Mouse (Mus musculus) embryonic stem cell, embryonic (primary cell): ENCODE measurements at regions not wholly inside any gene's neighbourhood (a gene's known extent, or its start where the extent isn't known, plus 50 kb on each side); places are given as distances from the start of the nearest gene placed in this dataset.
"Not testable (repeated sequence)": the region's sequence is repeated elsewhere in the genome, so short reads cannot be mapped to it uniquely, and the experiment has no call there.

ENCODE experiments used
- CTCF ChIA-PET, 4 experiments: fragments of 300-600 bp in 2 of 4; fragments of 350-600 bp in 2 of 4; sonication (Branson Sonifier 250); formaldehyde crosslinking; loops; one replicate each; lab custom pipeline; 2022; ENCODE audit warnings: inconsistent platforms in 2 of 4; lab: Charles Lee
- POLR2A ChIA-PET, 4 experiments: fragments of 300-600 bp in 2 of 4; fragments of 350-600 bp in 2 of 4; sonication (Branson Sonifier 250); formaldehyde crosslinking; loops; one replicate each; lab custom pipeline; 2022; ENCODE audit warnings: antibody characterized with exemption in 4 of 4, inconsistent platforms in 1 of 4; lab: Charles Lee

DNA sequence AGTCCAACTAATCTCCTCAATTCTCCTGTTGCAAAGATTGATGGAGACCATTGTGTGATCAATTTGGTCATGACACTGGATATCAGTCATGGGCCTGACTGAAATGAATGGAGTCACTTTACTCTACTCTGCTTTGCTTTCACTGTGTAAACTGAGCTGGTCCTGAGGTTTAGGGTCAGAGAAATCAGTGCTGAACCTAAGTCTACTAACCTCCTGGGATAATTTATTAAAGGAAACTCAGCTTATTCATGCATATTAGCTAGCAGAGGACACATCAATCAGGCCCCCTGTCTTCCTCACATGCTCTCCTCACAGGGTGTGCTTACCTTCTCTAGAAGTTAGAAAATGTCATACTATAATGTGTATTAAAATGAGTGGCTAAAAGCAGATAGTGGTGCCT, 539.6 kb upstream of the Stxbp6 start:
- CTCF ChIA-PET: no interaction called here
- POLR2A ChIA-PET: interaction anchor here in 2 of 4 experiments (0.8 to 2.1 kb wide), 3 partner anchors 9 kb away, joined by 3 to 10 read pairs (median 8); no protein-coding TSS in a partner anchor

DNA sequence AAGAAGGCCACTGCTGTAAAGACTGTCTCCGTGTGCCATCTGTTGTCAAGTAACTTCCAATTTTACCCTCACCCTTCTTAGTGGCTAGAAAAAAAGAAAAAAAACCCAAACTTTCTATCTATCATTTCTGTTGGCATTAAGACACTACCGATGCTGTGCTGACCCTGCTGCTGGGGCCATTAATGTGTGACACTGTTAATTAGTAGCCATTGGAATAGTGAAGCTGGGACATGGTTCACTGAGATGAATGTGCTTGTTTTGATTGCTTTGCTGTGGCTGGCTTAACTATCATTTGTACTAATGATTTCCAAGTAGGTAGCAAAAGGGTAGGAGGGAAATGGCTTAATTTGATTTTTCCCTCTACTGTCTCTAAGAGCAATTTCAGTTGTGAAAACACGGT, 524.9 kb upstream of the Stxbp6 start:
- ChIA-PET CTCF (no interaction called here), POLR2A (no interaction called here)

DNA sequence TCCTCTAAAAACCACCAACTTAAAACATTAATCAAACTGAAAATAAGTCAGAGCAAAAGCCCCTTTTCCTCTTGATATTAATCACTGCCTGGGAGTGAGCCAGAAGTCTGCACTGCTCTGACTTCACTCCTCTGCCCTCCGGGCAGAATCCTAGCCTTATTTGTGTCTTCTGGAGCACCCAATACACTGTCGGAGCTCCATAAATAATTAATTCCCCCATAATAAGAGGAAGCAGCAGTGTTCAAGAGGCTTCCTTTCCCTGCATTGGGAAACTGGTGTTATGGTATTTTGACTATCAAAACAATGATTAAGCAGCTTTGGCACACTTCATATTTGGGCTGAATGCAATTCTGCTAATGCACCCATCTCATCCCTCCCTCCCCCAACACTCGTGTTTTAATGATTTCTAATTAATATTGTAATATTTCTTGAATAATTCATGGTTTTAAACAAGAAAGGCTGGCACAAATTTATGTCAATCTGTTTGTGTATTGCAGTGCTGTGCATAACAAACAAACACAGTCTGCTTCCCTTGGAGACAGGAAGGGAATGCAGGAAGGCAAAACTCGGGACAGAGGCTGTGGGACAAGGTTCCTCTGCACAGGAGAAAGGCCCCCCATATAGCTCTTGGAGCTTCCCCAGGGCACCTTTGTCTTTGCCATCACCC, 523.5 kb upstream of the Stxbp6 start:
- CTCF ChIA-PET: no interaction called here
- POLR2A ChIA-PET: no interaction called here

DNA sequence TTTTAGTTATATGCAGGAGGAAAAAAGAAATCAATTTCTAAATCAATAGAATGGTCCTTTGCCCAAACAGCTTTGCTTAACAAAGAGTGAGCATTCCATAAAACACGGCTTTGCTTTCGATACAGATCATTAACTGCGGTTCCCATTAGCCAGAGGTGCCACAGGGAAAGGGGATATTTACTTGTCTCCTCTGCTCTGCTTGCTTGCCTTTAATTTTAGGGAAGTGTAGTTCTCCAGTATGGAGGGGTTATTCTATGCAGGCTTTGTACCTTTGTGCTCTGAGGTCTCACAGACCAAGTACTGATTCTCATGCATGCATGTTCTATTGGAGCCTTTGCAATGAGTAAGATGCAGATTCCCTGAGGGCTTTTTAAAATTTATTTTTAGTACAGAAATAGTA, 520.2 kb upstream of the Stxbp6 start:
- CTCF ChIA-PET: no interaction called here

DNA sequence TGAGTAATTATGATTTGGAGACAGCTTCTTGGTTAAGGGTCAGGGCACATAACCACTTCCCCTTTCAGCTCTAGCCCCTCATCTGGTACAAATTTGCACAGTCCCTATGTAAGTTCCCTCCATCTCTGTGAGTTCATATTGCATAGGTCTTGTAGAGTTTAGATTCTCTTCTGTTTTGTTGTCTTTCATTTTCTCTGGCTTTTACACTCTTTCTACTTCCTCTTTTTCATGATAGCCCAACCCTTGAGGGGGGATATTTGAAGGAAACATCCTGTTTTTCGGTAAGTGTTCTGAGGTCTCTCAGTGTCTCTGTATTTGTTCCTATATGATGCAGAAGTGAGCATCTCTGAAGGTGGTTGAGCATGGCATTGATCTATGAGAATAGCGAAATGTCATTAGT, 515.7 kb upstream of the Stxbp6 start:
- POLR2A ChIA-PET: no interaction called here
- CTCF ChIA-PET: no interaction called here

More for the DNA sequence above, 520.2 kb upstream of the Stxbp6 start:
- POLR2A ChIA-PET: no interaction called here

DNA sequence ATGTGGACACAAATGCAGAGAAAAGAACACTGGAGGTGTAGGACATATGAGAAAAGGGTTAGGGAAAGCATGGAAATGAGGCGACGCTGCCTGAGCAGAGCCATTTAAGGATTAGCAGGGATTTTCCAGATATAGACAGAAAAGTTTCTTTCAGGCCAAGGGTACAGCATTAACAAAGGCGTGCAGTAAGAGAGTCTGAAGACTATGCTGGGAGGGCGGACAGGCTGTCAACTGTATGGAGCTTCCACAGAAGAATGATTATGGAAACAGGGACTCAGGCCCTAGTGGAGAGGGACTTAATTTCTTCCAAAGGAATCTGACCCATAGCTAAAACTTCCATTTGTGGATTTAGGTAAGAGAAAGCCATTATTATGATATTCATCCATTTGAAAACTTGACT, 511.3 kb upstream of the Stxbp6 start:
- CTCF ChIA-PET: no interaction called here

DNA sequence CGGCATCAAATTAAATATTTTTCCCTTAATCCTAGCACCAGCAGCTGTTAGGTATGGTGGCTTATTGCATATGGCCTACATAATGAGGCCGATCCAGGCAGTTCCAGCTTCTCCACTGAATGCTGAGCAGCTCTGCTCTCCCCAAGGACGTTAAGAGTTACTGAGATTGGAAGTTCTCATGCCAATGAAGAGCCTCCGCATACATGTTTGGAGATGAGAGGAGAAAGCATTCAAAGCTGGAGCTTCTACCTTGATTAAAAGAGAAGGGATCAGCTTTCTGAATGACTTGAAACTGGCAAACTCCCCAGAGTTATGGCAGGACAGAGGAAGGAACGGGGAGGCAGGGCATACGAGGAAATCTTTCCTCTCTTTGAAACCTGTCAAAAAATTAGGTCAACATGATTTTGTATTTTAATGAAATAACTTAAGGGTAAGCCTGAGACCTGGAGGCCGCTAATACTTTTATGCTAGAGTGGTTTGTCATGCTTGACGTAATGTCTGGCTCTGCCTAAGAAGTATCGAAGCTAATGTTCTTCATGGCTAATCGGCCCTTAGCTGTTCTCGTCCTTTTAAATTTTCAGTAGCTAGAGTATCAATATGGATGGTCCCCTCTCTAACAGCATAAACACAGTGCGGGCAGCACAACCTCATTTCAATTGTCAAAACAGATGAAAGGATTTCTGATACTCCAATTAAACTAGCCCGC, 489.0 kb upstream of the Stxbp6 start:
- CTCF ChIA-PET: no interaction called here
- POLR2A ChIA-PET: no interaction called here

More for the DNA sequence above, 511.3 kb upstream of the Stxbp6 start:
- POLR2A ChIA-PET: no interaction called here

DNA sequence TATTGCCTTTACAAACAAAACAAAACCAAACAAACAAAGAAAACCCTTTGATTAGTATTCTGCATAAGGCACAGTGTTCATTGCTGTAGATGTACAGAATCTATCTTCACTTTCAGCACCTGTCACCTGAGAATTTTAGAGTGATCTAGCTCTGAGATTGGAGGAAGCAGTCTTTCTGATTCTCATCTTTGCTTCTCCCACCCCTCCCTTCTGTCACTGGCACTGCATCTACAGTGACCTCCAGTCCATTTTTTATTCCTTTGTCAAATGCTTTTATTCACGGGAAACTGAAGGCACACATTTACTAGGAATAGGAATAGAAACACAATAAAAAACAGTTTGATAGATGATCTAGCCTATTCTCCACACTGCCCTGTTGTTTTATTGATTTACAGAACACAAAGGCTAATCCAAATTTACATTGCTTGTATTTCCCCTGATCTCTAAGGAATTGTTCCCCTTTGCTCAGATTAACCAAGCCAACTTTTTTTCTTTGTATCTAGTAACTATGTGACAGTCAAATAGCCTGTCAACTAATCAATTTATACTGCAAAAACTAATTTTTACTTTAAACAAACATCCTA, 488.2 kb upstream of the Stxbp6 start:
- CTCF ChIA-PET: no interaction called here
- POLR2A ChIA-PET: no interaction called here

DNA sequence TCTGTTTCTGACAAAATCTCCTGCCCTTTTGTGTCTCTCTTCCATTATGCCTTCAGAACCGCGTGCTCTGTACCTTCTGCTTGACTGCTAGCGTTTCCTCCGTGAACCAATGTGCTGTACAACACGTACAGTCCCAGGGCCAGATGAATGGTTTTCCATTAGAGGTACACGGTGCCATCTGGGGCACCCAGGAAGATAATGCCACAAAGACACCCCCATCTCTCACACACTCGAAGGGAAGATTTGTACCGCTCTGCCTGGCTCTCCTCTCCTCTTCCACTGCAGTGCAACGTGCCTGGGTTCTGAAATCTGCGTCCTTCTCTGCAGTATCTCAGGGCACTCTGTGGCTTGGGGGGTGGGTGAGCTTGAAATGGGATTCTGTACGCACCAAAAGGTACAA, 487.4 kb upstream of the Stxbp6 start:
- ChIA-PET POLR2A (no interaction called here), CTCF (no interaction called here)

DNA sequence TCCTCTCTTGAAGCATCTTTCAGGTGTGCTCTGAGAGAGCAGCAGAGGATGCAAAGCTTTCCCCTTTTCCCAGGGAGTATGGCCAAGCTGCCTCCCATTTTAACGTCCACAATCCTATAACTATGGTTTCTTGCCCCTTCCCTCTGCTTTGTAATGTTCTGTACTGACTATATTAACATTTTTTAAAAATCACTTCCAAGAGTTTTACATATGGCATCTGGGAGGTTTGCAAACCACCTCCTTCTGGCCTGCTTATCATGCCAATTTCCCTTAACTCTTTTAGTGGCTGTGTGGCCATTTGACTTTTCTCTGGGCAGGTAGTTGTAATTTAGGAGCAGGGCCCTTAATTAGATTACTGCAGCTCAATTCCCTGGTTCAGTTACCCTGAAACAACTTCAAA, 486.9 kb upstream of the Stxbp6 start:
- POLR2A ChIA-PET: no interaction called here
- CTCF ChIA-PET: no interaction called here

DNA sequence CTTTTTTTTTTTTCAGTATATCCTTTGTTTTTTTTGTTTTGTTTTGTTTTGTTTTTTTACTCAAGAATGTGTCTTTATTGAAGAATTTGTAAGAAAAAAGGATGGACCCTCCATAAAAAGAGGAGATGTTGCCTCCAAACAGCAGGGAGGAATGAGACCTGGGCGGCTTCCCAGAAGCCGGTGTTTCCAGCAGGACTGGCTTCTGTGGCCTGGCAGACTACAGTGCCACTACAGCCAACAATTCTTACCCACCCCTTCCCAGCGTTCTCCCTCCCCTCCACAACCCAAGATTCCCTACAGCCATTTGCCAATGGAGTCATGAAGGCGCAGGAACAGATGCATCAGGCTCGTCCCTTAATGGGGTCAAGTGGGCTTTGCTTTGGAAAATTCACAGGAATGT, 475.4 kb upstream of the Stxbp6 start:
- POLR2A ChIA-PET, CTCF ChIA-PET: not testable (repeated sequence)

DNA sequence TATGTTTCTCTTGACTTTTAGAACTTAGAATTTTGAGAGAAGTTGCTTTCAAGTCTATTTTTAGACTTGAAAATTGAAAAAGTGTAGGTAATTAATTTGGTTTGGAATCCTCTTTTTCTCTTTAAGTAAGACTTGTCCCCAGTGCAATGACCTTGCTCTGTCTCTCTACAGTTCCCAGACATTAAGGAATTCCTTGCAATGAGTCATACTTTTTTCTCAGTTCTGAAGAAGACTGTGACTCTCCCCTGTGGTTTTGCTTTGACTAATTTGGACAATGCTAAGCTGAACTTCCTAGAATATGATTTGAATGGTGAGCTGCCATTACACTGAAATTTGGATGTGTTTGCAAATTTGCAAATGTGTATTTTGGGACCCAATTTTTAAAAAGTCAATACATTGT, 445.0 kb upstream of the Stxbp6 start:
- ChIA-PET POLR2A (no interaction called here), CTCF (no interaction called here)

DNA sequence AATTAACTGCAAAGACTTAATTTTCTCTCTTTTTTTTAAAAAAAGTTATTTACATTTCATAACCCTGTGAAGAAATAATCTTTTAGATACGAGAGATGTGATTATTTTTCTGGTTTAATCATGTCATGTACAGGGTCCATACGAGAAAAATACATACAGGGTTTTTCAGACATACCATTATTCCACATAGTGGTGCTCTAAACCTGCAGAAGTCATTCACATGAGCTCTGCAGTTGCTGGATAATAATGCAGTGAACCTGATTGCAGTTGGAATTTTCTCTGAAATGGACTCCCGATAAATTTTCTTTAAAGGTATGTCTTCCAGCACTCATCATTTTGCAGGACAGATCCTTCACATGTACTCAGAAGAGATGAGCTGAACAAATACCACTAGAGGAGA, 439.9 kb upstream of the Stxbp6 start:
- CTCF ChIA-PET: no interaction called here
- POLR2A ChIA-PET: no interaction called here

DNA sequence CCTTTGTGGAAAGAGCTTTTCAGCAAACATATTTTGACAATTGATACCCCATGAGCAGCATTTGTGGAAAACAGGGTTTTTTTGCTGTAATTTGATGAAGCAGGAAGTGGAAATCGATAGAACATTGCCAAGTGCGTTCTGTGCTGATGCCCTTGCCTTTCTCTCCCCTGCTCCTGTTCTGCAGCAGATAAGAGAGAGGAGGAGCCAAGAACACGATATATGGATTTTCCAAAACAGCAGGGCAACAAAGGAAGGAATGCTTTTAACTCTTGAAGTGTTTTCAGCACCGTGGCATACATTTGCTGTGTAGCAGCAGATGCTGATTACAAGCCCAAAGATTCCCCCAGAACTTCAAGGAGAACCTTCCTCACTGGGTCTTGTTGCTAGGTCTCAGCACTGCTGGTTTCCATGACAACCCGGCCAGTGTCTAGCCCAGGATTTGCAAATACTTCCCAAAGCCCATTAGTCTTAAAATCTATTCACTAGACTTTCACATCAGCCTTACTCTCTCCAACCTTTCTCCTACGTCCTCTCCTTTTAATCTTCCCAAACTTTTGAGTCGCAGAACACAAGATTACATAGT, 433.0 kb upstream of the Stxbp6 start:
- CTCF ChIA-PET: no interaction called here
- POLR2A ChIA-PET: no interaction called here

DNA sequence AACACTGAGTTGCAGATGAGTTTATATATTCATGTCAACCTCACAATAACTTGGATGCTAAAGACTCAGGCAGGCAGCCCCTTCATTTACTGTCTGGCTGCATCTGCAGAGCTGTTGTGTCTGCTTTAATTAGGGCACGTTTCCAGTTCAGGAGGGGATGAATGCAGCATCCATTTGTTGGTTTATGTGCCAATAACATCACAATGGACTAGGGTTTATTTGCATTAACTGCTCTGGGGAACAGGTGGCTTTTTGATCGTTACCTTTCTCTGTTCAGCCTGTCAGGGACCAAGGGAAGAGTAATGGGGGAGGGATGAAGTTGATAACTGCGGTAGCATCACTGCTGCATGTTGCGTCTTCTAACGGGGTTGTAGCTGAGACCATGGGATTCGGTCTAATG, 425.3 kb upstream of the Stxbp6 start:
- ChIA-PET CTCF (no interaction called here), POLR2A (no interaction called here)

DNA sequence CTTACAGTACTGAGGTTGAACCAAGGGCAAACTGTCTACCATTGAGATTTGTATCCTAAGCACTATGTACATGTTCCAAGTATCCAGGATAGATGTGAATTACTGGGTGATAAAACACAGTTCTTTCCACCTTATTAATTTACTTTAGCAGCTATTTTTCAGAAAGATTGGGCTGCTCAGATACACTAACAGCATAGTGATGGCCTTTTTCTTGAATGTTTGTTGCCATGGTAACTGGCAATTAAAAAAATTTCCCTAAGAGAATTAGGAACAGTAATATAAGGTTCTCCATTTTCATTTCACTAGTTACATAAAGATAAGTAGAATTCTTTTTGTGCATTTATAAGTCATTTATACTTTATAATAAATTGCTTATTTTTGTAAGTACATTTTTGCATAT, 423.7 kb upstream of the Stxbp6 start:
- ChIA-PET CTCF (no interaction called here), POLR2A (no interaction called here)

DNA sequence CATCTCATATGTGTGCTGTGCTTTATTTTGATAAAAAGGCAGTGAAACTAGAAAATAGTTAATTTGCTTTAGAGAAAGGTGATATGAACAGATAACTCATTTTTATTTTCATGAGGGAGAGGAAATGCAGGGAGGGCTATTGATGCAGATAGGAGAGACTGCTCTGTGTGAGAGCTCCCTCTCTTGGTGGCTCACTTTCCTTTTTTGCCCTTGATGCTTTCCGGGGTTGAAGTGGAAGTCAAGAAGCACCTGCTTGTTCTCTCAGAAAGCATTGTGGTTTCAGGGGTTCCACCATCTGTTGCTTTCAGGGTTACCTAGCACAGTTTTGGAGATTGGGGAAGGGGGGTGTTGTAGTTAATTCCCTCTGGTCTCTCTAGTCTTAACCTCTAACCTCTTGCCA, 414.5 kb upstream of the Stxbp6 start:
- ChIA-PET CTCF (interaction anchor here in 1 of 4 experiments (1.0 kb wide), 1 partner anchor 45 kb away, joined by 3 read pairs; no protein-coding TSS in a partner anchor), POLR2A (interaction anchor here in 1 of 4 experiments (0.6 kb wide), 1 partner anchor 256 kb away, joined by 3 read pairs; no protein-coding TSS in a partner anchor)

DNA sequence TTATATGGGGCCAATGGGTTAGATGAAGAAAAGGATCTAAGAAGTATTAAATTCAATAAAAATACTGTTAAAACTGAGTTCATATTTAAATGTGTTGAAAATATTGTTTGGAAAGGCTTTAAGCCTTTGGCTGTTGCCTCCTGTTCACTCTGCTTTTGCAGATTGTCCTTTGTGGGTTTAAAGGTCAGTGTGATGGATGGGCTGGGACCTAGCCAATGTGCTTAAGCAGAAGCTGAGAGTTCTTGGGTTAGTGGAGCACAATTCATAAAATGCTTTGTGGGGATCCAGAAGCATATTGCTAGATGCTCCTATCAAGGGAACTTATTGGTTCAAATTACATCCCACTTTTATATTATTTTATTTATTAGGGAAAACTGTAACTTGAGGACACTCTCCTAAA, 402.4 kb upstream of the Stxbp6 start:
- ChIA-PET POLR2A (no interaction called here), CTCF (no interaction called here)

DNA sequence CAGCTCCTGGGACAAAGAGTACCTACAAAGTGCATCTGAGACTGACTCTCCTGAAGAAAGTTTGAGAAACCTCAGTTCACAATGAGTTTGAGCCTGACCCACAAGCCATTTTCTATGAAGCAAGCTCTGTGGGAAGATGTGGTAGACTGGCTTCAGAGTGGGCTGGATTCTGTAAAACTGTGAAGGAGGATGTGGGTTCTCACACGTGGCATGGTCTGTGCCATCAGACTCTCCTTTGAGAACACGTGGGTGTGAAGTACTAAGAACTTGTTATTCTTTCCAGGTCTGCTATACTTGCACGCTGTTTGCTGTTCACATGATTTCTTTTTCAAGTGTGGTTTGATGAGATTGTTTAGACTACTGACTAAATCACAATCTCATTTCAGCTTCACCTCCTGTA, 393.6 kb upstream of the Stxbp6 start:
- ChIA-PET CTCF (interaction anchor here in 1 of 4 experiments (0.6 kb wide), 1 partner anchor 143 kb away, joined by 3 read pairs; no protein-coding TSS in a partner anchor), POLR2A (no interaction called here)

DNA sequence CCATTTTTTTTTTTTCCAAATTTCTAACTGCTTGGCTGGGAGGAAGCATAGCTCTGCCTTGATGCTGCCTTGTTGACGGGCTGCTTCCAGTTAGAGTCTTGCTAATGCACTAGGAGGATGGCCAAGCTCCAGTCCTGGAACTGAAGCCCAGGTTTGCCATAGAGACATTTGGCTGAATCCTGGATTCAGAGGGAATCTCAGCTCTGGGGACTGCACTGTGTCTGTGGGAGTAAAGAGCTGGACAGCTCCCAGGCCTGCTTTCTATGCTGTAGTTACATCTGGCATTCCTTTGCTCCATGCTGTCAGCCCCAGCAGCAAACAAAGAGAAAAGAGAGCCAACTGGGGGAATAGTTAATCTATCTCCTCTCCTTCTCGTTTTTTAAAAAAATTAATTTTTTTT, 392.5 kb upstream of the Stxbp6 start:
- POLR2A ChIA-PET: no interaction called here

More for the DNA sequence above, 392.5 kb upstream of the Stxbp6 start:
- CTCF ChIA-PET: interaction anchor here in 2 of 4 experiments (0.6 to 1.2 kb wide), 2 partner anchors 23 to 452 kb away, joined by 3 to 5 read pairs; no protein-coding TSS in a partner anchor
